Mouse (Mus musculus) lung, postnatal 10 days (tissue): ENCODE data around the gene Lnx1.
A peak's percentile ranks its signal among the peaks of the same experiment; 100 is the strongest.

Experiments used
- DNase-seq: peaks from one replicate; pipeline ENCODE4 v3.0.0; 2021

Lnx1 gene

DNA sequence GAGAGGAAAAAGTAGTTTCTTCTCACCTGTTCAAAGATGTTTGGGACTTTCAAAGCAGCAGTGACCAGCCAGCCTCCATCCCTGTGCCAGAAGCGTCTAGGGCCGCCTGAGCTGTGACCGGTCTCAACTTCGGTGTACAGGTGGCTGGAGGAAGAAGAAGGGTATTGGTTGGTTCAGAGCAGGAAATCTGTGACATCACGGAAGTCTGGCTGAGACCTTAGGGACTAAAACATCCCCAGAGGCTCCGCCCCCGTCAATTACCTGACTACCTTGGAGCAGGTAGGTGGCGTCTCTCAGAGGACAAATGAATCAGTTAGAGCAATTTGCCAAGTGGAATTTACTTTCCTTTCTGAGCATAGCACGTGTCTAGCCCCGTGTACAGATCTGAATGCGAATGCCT is at the start of gene Lnx1:
Gene Lnx1 (minus strand): TSS at position 147 of the 400 bp plus-strand sequence.
- DNase-seq = no peak

DNA sequence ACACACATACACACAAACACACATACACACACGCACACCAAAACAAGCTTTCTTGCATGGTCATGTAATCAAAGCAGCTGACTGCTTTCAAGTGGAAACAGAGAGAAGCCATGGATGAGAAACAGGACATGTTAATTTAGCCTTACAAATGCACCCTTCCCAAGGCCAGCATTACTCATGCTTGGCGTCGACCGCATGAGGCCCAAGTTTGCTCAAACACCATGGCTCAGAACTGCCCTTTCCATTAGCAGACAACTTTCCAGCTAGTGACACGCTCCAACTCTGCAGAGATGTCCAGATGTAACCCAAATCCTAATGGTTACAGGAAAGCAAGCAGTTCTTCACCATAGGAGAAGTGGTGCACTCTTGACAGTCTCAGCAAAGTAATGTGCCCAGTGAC is 47.8 kb upstream of the Lnx1 start:
- DNase-seq = peak; percentile 27

DNA sequence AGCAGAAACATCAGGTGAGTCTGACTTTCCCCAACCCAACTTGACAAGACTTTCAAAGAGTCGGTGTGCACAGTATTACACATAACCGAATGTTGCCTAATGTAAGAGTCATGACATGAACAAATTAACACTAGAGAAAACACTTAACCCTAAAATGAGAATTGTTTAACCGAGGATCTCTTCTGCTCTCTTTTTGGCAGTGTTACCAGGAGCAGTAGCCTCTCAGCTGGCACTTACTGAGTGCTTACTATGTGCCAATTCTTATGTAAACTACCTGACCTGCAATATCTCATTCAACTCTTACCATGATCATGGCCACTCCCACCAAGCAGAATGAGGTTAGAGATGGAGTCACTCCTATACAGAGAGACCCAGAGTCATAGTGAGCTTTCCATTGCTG is 44.8 kb upstream of the Lnx1 start:
- DNase-seq = no peak

DNA sequence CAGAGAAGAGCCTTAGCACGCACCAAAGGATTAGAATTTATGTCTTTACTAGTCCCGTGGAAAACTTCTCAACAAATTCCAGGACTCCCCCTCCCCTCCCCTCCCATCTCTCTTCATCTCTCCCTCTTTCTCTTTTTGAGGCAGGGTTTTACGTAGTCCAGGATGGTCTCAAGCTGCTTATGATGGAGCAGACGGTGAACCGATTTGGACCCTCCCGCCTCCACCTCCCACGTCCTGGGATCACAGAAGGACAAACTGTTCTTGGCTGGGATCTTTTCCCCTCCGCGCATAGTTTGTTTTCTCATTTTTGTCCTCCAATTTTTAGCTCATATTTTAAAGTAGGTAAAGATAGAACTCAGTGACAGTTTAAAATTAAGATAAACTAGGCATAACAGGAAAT is 38.2 kb upstream of the Lnx1 start:
- no peak for DNase-seq

DNA sequence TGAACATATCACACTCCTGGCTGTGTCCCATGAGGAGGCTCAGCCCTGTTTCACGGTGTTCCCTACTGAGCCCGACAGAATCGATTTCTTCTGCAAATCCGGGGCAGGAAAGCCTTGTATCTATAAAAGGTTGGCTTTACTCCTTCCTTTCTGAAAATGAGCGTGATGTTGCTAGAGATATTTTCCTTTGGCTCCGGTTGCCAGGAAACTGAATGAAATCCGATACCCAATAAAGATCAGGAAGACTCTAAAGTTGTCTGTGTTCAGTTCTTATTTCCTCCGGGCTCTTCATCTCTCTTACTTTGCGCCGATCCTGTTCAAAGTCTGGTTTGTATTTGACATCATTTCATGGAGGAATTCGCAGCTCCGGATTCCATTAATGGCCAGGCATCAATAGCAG is 36.7 kb upstream of the Lnx1 start:
- DNase-seq = no peak

DNA sequence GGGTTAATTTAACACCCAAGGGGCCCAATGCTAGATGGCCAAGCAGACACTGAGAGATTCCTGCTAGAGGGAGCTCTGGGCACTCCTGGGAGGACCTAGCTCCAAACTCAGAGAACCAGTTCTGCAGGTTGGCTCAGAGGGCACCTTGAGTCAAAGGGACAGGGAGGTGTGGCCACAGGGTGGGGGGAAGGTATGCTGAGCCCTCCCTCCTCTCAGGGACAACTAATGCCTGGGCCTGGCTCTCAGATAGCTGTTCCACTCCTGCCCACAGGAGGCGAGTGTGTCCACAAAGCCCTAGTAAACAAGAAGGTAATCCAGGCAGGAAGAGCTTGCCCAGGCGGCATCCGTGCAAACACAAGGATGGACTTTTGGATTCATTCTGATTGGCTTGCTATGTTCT is 35.6 kb upstream of the Lnx1 start:
- DNase-seq = peak; percentile 66

DNA sequence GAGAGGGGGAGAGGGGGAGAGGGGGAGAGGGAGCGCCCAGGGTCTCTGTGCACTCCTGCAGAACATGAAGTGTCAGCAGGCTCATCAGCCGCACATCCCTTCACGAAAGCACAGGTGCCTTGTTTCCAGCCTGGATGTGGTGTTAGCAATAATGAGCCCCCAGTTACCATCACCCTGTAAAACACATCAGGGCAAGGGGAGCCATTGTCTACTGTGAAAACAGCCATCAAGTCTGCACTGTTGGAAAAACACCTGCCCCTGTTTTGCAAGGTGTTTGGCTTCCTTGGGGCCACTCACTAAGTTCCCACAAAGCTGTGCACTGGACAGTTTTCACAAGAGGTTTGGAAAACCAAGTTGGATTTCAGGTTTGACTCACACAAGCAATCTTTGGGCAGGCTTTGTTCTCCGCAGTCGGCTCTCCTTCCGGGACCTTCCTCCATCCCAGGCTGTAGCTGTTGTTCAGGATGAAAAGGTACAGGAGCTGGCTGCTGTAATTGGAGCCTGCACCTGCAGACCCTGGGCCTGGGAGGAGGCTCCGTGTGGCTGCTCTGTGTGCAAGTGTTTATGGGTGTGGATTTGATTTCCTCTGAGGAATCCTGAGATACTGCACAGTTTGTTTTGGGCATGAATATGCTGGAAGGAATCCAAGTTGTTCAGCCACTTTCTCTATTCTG is 31.3 kb upstream of the Lnx1 start:
- DNase-seq = no peak

DNA sequence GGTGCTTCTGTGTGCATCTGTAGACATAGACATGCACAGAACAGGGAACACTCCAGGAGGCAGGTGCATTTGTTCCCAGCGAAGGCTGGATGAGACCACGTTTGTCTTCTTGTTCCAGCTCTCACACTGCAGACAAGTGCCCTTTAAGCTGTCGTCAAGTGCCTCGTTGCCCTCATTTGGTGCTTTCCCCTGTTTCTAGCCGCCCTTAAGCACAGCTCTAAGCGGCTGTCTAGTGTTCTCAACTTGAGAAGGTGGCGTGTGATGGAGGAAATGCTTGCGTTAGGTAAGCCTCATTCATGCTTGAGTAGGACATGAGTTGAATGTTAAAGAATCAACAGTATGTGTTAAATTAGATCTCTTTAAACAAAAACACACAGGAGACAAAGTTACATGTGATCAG is 29.9 kb upstream of the Lnx1 start:
- DNase-seq = peak; percentile 42

DNA sequence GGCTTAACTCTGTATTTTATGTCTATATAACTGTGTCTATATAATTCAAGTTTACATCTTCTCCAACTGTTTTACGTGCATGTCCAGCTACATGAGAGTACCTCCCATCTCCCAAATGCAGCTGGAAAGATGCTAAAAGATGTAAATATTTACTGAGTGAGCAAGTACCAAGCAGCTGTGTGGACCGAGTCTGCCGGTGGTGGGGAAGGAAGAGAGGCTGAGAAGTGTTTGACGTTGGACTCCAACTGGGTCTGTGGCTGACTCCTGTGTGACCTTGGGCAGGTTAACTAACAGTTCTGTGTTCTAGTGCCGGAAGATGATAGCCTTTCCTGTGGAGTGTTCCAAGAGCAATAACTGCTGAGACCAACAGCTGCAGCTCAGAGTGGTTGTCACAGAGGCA is 27.9 kb upstream of the Lnx1 start:
- DNase-seq = no peak

DNA sequence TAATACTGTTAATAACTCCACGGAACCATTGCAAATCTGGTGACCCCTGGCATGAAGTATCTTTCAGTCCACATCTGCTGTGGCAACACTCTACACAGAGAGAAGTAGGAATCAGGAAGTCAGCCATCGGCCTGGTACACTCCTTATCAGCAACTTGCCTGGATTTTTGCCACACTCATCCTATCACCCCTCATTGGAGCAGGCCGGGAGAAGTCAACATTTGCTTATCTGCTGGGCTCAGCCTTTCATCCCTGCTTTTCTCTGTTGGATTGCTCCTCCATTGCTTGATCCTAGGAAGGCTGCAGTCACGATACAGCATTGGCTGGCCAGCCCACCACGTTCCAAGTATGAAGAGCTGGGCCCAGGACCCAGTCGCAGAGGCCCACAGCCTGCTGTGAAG is 26.9 kb upstream of the Lnx1 start:
- no peak for DNase-seq

DNA sequence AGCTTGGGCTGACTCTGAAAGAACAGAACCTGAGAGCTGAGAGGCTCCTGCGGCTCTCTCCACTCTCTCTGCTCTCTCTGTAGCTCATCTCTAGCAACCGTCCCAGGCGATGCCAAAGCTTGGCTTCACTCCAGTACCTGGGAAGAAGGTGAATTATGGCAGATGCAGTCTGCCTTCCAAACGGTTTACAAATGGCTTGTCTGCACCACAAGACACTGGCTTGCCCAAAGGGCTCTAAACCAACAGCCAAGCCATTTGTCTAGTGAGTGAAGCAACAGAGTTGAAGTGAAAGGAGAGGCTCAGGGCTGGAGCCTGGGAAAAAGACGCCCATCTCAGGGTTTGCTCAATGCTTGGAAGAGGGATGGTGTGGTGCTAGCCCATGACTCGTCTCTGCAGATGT is 25.5 kb upstream of the Lnx1 start:
- no peak for DNase-seq

DNA sequence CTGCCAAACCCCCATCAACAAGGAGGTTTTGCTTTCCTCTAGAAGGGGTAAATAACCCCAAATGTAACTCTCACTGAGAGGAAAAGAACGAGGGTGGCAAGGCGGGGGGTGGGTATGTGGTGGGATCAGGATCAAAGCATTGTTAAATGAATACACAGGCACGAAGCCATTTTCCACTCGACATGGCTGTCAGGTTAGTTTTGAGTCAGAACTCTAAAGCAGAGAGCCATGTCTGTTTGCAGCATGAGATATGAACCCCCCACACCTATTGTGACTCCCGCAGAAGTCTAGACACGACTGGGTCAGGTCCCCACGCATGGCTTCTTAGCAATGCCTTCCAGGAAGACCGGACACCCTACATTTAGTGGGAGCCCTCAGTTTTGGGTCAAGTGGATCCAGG is 24.6 kb upstream of the Lnx1 start:
- DNase-seq = no peak

DNA sequence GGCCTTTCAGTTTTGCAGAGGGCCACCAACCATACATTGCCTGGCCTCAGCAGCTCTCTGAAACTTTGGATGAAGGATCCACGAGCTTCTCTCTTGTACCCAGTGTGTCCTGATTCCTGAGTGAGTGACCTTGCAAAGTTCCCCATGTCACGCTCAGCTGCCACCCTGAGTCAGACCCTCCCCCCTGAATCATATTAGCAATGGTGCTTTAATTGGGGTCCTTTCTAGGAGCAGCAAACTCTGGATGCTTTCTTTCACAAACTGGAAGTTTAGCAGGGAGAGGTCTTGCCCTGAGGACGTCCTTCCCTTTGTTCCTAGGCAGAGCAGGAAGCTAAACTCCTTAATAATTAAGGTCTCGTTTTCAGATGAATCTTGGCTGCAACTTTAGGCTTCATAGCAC is 22.8 kb upstream of the Lnx1 start:
- no peak for DNase-seq

DNA sequence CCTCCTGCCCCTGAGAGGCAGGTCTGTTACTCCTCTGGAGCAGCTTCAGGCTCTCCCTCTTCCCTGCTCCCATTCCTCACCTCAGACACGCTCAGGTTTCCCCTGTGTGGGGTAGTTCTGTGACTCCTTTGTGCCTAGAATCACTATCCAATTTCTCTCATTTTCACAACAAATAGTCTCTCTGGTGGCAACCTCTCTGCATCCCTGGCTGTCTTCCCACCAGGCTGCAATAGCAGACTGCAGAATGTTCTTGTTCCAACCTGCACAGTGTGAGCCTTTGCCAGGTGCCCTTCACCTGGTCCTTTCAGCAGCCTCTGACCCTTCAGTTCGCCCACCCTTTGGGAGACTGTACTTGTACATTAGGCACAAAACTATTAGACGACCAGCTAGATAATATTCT is 19.1 kb upstream of the Lnx1 start:
- DNase-seq = no peak

DNA sequence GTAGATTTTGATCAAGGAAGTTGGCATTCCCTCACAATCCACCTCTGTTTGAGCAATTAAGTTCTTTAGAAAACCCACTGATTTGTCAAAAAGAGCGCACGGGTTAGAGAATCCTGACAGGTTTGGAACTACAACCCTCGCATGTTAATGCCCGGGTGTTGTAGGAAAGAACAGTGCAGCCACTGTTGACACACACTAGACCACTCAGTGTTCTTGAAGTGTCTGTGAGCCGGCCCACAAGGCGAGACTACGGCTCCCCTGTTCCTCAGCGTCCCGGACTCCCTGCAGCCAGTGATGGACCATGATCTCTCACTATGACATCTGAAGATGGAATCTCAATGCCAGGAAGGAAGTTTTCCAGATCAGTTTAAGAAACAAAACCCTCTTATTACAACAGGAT is 17.9 kb upstream of the Lnx1 start:
- no peak for DNase-seq

DNA sequence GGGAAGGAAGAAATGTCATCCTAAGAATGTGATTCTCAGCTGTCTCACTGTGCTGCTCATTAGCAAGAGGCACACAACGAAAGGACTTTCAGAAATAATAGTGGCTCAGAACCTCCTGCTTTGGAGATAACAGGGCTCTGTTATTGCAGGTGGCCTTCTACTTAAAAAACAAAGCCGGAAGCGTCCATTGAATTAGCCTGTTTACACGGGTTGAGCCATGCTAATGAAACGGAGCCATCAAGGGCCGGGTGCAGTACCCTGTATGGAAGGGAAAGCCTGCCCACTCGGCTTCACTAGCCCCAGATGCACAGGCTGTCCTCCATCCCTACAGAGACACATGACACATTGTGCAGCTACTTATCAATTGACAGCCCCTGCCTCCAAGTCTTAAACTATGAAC is 13.5 kb upstream of the Lnx1 start:
- DNase-seq = no peak

DNA sequence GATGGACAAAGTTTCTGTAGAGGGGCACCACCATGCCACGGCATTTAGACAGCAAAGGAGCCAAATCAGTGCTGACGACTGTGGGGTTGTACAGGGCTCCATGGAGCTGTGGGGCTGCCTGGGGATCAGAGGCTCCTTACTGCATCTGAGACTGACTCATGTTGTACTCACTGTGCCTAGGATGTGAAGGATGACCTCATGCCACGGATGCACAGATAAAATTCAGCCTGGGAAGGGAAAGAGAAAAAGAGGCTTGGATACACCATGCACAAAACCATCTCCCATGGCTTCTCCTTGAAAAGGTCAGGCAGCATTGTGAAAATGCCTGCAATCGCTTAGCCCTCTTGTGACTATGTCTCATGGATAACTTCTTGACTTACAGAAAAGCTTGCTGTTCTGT is 10.1 kb upstream of the Lnx1 start:
- no peak for DNase-seq

DNA sequence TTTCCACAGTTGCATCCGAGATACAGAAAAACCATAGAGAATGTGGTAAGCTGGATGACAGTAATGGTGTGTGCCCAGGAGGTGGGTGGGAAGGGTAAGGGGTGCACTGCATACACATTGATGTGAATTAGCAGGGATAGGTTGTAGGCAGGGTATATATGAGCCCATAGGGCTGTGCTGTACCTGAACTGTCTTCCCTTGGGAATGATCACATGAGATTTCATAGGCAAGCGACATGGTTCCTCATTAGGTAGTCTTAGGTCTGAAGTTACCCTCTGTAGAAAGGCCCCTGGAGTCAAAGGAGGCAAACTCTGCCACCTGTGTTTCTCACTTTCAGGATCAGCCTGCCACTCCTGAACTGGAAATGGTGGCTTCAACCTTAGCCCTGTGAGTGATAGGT is 9.3 kb upstream of the Lnx1 start:
- no peak for DNase-seq

DNA sequence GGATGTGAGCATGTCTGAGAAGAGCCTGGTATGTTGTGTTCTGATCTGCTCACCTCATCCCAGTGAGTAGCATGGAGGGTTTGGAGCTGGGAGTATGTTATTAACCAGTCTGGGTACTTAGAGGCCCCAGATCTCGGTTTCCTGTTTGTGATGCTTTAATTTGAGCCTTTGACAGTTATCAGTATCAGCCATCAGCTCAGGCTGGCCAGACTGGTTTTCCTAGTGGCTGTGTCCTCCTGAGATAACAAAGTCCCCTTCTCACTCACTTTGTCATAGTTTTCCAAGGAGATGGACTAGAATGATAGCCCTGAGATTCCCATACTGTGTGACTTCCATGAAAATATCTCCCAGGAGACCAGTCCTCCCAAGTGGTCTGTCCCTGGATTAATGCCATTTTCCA is 8.3 kb upstream of the Lnx1 start:
- no peak for DNase-seq

DNA sequence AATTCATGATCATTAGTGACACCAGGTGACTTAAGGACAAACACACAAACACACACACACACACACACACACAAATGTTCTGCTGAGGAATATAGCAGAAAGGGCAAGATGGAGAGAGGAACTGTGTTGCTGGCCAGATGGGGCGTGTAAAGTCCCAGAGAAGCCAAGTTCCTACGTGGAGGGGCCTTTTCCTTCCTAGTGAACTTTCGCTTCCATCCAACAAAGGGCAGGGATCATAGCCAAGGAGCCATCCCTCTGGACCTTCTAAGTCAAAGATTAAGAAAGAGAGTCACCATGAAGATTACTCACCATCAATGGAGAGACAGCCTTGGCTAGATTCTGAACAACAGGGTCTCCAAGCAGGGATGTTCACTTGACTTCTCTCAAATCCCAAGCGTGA is 7.5 kb upstream of the Lnx1 start:
- no peak for DNase-seq

DNA sequence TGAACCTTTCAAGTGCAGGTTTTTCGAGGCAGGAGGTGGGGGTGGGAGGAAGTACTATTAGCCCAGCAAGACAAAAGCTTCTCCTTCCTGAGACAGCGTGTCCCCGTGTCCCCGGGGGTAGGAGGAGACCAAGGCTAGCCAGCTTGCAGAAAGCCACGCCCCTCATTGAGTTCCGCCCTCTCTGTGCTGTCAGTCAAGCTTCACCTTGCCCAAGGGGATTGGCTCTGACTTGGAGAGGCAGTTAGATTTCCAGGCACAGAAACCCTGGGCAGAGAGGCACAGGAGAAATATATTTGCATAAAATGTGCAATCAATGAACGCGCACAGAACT is 1.7 kb upstream of the Lnx1 start:
- DNase-seq = peak; percentile 89

DNA sequence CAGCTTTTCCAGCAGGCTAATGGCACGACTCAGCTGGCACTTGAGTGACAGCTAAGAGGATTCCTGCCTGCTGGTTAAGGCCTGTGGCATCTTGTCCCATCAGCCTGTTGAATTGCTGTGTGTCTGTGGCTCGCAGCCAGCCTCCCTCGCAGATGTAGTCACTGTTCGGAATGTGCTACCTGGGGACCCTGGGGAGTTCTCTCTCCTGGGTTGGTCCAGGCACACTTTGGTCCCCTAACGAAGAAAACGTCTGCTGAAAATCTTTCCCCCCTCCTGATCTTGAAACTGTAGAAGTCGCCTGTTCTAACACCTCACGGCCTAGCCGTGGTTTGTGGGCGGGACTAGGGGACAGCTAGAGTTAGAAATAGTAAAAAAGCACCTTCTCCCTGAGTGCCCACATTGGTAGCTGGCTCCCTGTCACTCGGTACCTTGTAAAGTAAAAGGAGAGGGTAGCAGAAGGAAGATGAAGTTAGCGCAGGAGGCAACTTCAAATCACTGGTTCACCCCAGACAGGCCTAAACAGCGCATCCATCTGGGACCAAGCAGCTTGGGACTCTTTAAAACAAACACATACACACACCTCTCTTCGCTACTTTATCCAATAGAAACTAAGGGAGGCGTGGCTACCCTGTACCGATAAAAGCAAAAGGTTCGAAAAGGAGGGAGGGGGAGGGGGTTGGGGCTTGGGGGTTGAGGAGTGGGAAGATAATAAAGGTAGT is 1.2 kb upstream of the Lnx1 start:
- DNase-seq = no peak

DNA sequence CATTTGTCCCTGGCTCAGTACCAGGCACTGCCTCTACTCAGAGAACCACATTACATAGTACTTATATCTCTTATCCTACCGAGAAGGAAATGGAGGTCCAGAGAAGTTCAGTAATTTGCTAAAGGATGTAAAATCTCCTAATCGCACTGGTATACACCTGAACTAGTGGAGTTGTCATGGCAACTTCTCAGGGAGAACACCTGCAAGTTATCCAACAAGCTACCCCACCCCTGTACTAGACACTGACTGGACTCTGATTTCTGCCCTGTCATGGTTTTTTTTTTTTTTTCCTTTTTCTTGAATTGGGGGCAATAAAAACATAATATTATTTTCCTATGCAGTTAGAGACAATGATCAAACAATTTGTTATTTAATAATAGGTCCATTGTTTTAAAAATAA is 1.8 kb downstream of the Lnx1 start:
- DNase-seq = no peak

DNA sequence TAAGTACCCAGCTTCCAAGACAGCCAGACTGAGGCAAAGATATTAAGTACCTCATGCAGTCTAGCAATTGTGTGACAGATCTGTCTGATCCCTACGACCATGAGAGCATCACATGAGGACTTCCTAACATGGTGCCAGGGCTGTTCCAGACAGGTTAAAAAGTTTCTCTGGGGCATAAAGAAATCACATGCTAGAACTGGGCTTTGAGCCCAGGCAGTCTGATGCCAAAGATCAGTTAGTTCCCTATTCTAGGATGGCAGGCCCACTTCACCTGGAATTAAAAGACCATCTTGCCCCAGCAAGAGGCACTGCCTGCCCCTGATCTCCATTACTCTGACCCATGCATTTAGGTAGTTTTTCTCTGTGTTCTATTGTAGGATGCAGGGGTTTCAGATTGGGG is 3.0 kb downstream of the Lnx1 start:
- DNase-seq = no peak

DNA sequence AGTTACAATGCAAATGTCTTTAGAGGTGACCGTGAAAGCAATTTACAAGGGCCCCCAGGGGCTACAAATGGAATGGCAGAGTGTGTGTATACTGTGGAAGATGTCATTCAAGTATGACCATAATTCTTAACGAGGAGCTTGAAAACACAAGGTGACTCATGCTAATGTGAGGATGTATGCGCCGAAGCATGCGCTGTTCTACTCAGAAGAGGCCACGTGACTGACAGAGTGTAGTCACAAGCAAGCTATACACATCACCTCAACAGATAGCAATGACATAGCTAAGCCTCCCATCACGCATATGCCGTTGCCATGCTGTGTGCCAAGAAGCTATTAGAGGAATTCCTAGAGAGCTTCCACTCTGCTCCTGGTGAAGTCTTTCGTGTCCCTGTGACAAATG is 5.2 kb downstream of the Lnx1 start:
- no peak for DNase-seq
